Mouse (Mus musculus) kidney, embryonic 14.5 days (tissue): ENCODE measurements around the gene Catsper2. TPM values are rescaled to one million over a fixed set of nuclear protein-coding genes. Genes with fewer than 3 reads are reported as not detected.

Experiments
- ATAC-seq: fragments of 200-750 bp; cut with Nextera tagmentation; 2 replicates; pipeline ENCODE4 v1.8.0; 2017; ENCODE audit warnings: moderate number of reproducible peaks, mild to moderate bottlenecking, moderate TSS enrichment, moderate library complexity; ENCODE audit not compliant: low FRiP score, low TSS enrichment
- H3K27ac ChIP-seq: fragments of 300-500 bp; sonication (generic); 2 replicates; pipeline ENCODE4 v1.5.1; 2014; ENCODE audit warnings: low read depth, mild to moderate bottlenecking, low read length, moderate library complexity, mixed read lengths
- H3K27me3 ChIP-seq: fragments of 300-500 bp; sonication (generic); 2 replicates; pipeline ENCODE4 v1.6.1; 2014; ENCODE audit warnings: mild to moderate bottlenecking, low read length; ENCODE audit not compliant: control insufficient read depth, insufficient read depth
- H3K36me3 ChIP-seq: fragments of 300-500 bp; sonication (generic); 2 replicates; pipeline ENCODE4 v1.6.1; 2014; ENCODE audit warnings: low read length, mixed read lengths; ENCODE audit not compliant: control insufficient read depth, insufficient read depth
- H3K4me1 ChIP-seq: fragments of 300-500 bp; sonication (generic); 2 replicates; pipeline ENCODE4 v1.6.1; 2014; ENCODE audit warnings: low read length, mixed read lengths; ENCODE audit not compliant: control insufficient read depth, insufficient read depth
- H3K4me2 ChIP-seq: fragments of 300-500 bp; sonication (generic); replicated peaks from 2 replicates; pipeline ENCODE4 v1.6.1; 2014; ENCODE audit warnings: low read depth, mild to moderate bottlenecking, low read length
- H3K4me3 ChIP-seq: fragments of 300-500 bp; sonication (generic); 2 replicates; pipeline ENCODE4 v1.5.1; 2014; ENCODE audit warnings: mild to moderate bottlenecking, low read length
- H3K9ac ChIP-seq: fragments of 300-500 bp; sonication (generic); 2 replicates; pipeline ENCODE4 v1.6.1; 2014; ENCODE audit warnings: low read depth, mild to moderate bottlenecking, low read length, moderate library complexity
- H3K9me3 ChIP-seq: fragments of 300-500 bp; sonication (generic); 2 replicates; pipeline ENCODE4 v1.6.1; 2016; ENCODE audit warnings: low read length; ENCODE audit not compliant: control insufficient read depth
- WGBS: fragments of 180-500 bp; shearing (Covaris S2); extraction: QIAGEN DNeasy Blood & Tissue Kit; methylation state at CpG from one replicate; pipeline ENCODE4 v1.1.7; 2014; 5-methylcytosine and 5-hydroxymethylcytosine counted together
- microRNA-seq: library from miRNA; unstranded; fragments of <30 nt; microRNA quantifications from one replicate; pipeline ENCODE4, GENCODE M21; 2016
- polyA plus RNA-seq: library from polyadenylated mRNA; unstranded; fragments of >200 nt; fragmentation: Nextera tagmentation; extraction: Ambion mirVana; gene quantifications from 2 replicates; pipeline ENCODE4 v1.2.1, GENCODE M21; 2014

Gene Catsper2
- polyA plus RNA-seq, 1 experiment from 2014 or later = 2.2 TPM

DNA sequence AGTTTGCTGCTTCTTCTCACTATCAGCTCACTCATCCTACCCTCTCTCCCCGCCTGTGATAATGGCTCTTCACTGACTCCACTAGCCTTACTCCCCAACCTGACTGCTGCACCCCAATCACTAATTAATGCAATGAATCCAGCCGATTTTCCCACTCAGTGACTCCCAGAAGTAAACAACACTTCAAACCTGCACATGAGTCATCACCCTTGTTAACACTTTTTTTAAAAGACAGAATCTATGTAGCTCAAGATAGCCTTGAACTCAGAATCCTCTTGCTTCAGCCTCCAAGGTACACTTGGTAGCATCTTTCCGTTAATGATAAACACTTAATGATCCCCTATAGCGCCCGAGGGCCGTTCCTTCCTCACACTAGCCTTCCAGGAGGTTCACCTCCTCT, 59.2 kb downstream of the Catsper2 start:
- 1% methylated on average over 6 of the region's 6 CpGs for WGBS
- ATAC-seq = no peak
- no peaks in the 10 kb centered on the region for H3K36me3 ChIP-seq
- H3K4me2 ChIP-seq = peak overlapping the region; percentile 73
- H3K9ac ChIP-seq = peak overlapping the region; percentile 62
- H3K9me3 ChIP-seq = no peaks in the 10 kb centered on the region
- H3K27me3 ChIP-seq = no peaks in the 10 kb centered on the region
- H3K4me1 ChIP-seq = 0 out of 2 replicates have a peak, but pooled peaks cover 3% of the 10 kb centered on the region
- peak overlapping the region; percentile 6; the same call in 1 of the 2 replicates for H3K27ac ChIP-seq
- H3K4me3 ChIP-seq = peak overlapping the region; percentile 61

GRCm38 (mm10) chr2:121353156-121353555, 60.4 kb downstream of the Catsper2 start:
- ATAC-seq = no peak
- H3K4me1 ChIP-seq = 0 out of 2 replicates have a peak, but pooled peaks cover 3% of the 10 kb centered on the region
- no peak overlapping the region for H3K9ac ChIP-seq
- no peak overlapping the region for H3K4me3 ChIP-seq
- H3K9me3 ChIP-seq = no peaks in the 10 kb centered on the region
- H3K27ac ChIP-seq = no peak overlapping the region
- WGBS = 65% methylated on average over 8 of the region's 8 CpGs
- no peak overlapping the region for H3K4me2 ChIP-seq
- no peaks in the 10 kb centered on the region for H3K27me3 ChIP-seq
- H3K36me3 ChIP-seq = no peaks in the 10 kb centered on the region

Small RNA genes lying within 50 kb of the gene (microRNA-seq; reads per million reads assigned to microRNA genes)
- not detected for gene Gm22953

Other genes starting within 250 kb of the Catsper2 start
- gene Tubgcp4, start 243.1 kb downstream of the Catsper2 start, polyA plus RNA-seq = 36.4 and 59.9 TPM in 2 replicates
- 9.6 and 13.3 TPM in 2 replicates for gene Zscan29, start 242.7 kb downstream of the Catsper2 start, polyA plus RNA-seq
- 55.0 and 91.9 TPM in 2 replicates for gene Trp53bp1, start 142.4 kb downstream of the Catsper2 start, polyA plus RNA-seq
- 5.8 and 7.0 TPM in 2 replicates for gene Map1a, start 124.2 kb downstream of the Catsper2 start, polyA plus RNA-seq
- gene Ppip5k1, start 58.4 kb downstream of the Catsper2 start, polyA plus RNA-seq = 10.1 and 13.3 TPM in 2 replicates
- 3.3 and 7.9 TPM in 2 replicates for gene Ckmt1, start 56.1 kb downstream of the Catsper2 start, polyA plus RNA-seq
- gene Strc, start 26.6 kb downstream of the Catsper2 start, polyA plus RNA-seq = not detected in 2 replicates
- 542 and 571 TPM in 2 replicates for gene Pdia3, start within 50 bp of the Catsper2 start, polyA plus RNA-seq
- 12.0 and 12.2 TPM in 2 replicates for gene Ell3, start 30.5 kb upstream of the Catsper2 start, polyA plus RNA-seq
- gene Serf2, start 35.4 kb upstream of the Catsper2 start, polyA plus RNA-seq = 522 and 664 TPM in 2 replicates
- gene Hypk, start 39.5 kb upstream of the Catsper2 start, polyA plus RNA-seq = 116 and 147 TPM in 2 replicates
- gene Serinc4, start 43.0 kb upstream of the Catsper2 start, polyA plus RNA-seq = 0.20 and 0.24 TPM in 2 replicates
- gene Mfap1b, start 60.3 kb upstream of the Catsper2 start, polyA plus RNA-seq = 47.8 and 53.2 TPM in 2 replicates
- 21.5 and 28.0 TPM in 2 replicates for gene Mfap1a, start 92.9 kb upstream of the Catsper2 start, polyA plus RNA-seq
- gene Wdr76, start 92.9 kb upstream of the Catsper2 start, polyA plus RNA-seq = 11.0 and 11.9 TPM in 2 replicates